Mouse (Mus musculus): Measurements from ENCODE around the gene Sec1.
A peak's percentile ranks its signal among the peaks of the same experiment; 100 is the strongest.

The Sec1 gene

GRCm38 (mm10) chr7:45704046-45704559 lies 9.9 kb upstream of the Sec1 start:
- DNase-seq = peak; percentile 71 to 74

- DNase-seq = no peak
Observed at GRCm38 (mm10) chr7:45703521-45704033, 9.4 kb upstream of the Sec1 start.

- peak in 1 of 2 experiments; percentile 23 for DNase-seq
Observed at GRCm38 (mm10) chr7:45702809-45703520, 8.8 kb upstream of the Sec1 start.

- peak in 1 of 2 experiments; percentile 21 for DNase-seq
Observed at GRCm38 (mm10) chr7:45702316-45702715, 8.1 kb upstream of the Sec1 start.

GRCm38 (mm10) chr7:45701607-45702006 lies 7.4 kb upstream of the Sec1 start:
- peak in 1 of 2 experiments; percentile 22 for DNase-seq

- DNase-seq = peak in 1 of 2 experiments; percentile 60
Observed at GRCm38 (mm10) chr7:45701072-45701471, 6.9 kb upstream of the Sec1 start.

GRCm38 (mm10) chr7:45700301-45701015 lies 6.3 kb upstream of the Sec1 start:
- peak; percentile 84 to 87 for DNase-seq

- peak; percentile 57 to 66 for DNase-seq
Observed at GRCm38 (mm10) chr7:45699523-45700141, 5.4 kb upstream of the Sec1 start, which contains the start of gene Car11. TSS of gene Car11 (plus strand) at chr7:45699843.

GRCm38 (mm10) chr7:45697894-45698293 lies 3.7 kb upstream of the Sec1 start:
- DNase-seq = no peak

- DNase-seq = no peak
Observed at GRCm38 (mm10) chr7:45695098-45695497, 896 bp upstream of the Sec1 start.

- no peak for DNase-seq
Observed at GRCm38 (mm10) chr7:45692364-45692763, 1.8 kb downstream of the Sec1 start.

- no peak for DNase-seq
Observed at GRCm38 (mm10) chr7:45689800-45690199, 4.4 kb downstream of the Sec1 start.

GRCm38 (mm10) chr7:45689099-45689498 lies 5.1 kb downstream of the Sec1 start:
- no peak for DNase-seq

GRCm38 (mm10) chr7:45686841-45687240 lies 7.4 kb downstream of the Sec1 start:
- no peak for DNase-seq

- DNase-seq = no peak
Observed at GRCm38 (mm10) chr7:45685811-45686210, 8.4 kb downstream of the Sec1 start.

GRCm38 (mm10) chr7:45683396-45684050 lies 10.7 kb downstream of the Sec1 start, which contains the start of gene Ntn5:
TSS of gene Ntn5 (plus strand) at chr7:45684022.
- no peak for DNase-seq

- DNase-seq = peak; percentile 84 to 93
Observed at GRCm38 (mm10) chr7:45682144-45683126, 11.8 kb downstream of the Sec1 start.

GRCm38 (mm10) chr7:45681046-45681736 lies 13.0 kb downstream of the Sec1 start:
- peak; percentile 53 for DNase-seq

- no peak for DNase-seq
Observed at GRCm38 (mm10) chr7:45679966-45680621, 14.1 kb downstream of the Sec1 start.

GRCm38 (mm10) chr7:45678513-45678912 lies 15.7 kb downstream of the Sec1 start:
- DNase-seq = no peak

Measured in cerebellum, adult 18-20 months (tissue).